Mouse (Mus musculus) limb, embryonic 13.5 days (tissue): ENCODE data around the gene Actr1b. TPM values are rescaled to one million over a fixed set of nuclear protein-coding genes. Genes with fewer than 3 reads are reported as not detected.
A peak's percentile ranks its signal among the peaks of the same experiment; 100 is the strongest.
"Not testable (repeated sequence)": the region's sequence is repeated elsewhere in the genome, so short reads cannot be mapped to it uniquely, and the experiment has no call there.

Experiments used
- ATAC-seq: fragments of 200-750 bp; cut with Nextera tagmentation; 2 replicates; pipeline ENCODE4 v1.8.0; 2017; ENCODE audit warnings: low read depth, moderate number of reproducible peaks, moderate TSS enrichment; ENCODE audit not compliant: low FRiP score
- H3K27ac ChIP-seq: fragments of 300-500 bp; sonication (generic); 2 replicates; pipeline ENCODE4 v1.5.1; 2015; ENCODE audit warnings: inconsistent platforms, mild to moderate bottlenecking, moderate library complexity
- H3K27me3 ChIP-seq: fragments of 300-500 bp; sonication (generic); 2 replicates; pipeline ENCODE4 v1.6.1; 2015; ENCODE audit warnings: mild to moderate bottlenecking, inconsistent platforms
- H3K36me3 ChIP-seq: fragments of 300-500 bp; sonication (generic); 2 replicates; pipeline ENCODE4 v1.6.1; 2015; ENCODE audit warnings: inconsistent platforms, mild to moderate bottlenecking, moderate library complexity
- H3K4me1 ChIP-seq: fragments of 300-500 bp; sonication (generic); 2 replicates; pipeline ENCODE4 v1.6.1; 2015; ENCODE audit warnings: inconsistent platforms
- H3K4me2 ChIP-seq: fragments of 300-500 bp; sonication (generic); replicated peaks from 2 replicates; pipeline ENCODE4 v1.6.1; 2015; ENCODE audit warnings: inconsistent platforms, mild to moderate bottlenecking, moderate library complexity
- H3K4me3 ChIP-seq: fragments of 300-500 bp; sonication (generic); 2 replicates; pipeline ENCODE4 v1.5.1; 2015; ENCODE audit warnings: moderate library complexity, mild to moderate bottlenecking, inconsistent platforms
- H3K9ac ChIP-seq: fragments of 300-500 bp; sonication (generic); 2 replicates; pipeline ENCODE4 v1.6.1; 2015; ENCODE audit warnings: mild to moderate bottlenecking, inconsistent platforms
- H3K9me3 ChIP-seq: fragments of 300-500 bp; sonication (generic); 2 replicates; pipeline ENCODE4 v1.6.1; 2016; ENCODE audit warnings: inconsistent platforms
- WGBS: fragments of 180-500 bp; shearing (Covaris S2); methylation state at CpG from one replicate; pipeline ENCODE4 v1.1.7; 2015; 5-methylcytosine and 5-hydroxymethylcytosine counted together
- polyA plus RNA-seq: library from polyadenylated mRNA; unstranded; fragments of >200 nt; fragmentation: Nextera tagmentation; extraction: Ambion mirVana; gene quantifications from 2 replicates; pipeline ENCODE4 v1.2.1, GENCODE M21; 2015

Actr1b gene
- polyA plus RNA-seq, 1 experiment from 2014 or later, result 119 TPM

DNA sequence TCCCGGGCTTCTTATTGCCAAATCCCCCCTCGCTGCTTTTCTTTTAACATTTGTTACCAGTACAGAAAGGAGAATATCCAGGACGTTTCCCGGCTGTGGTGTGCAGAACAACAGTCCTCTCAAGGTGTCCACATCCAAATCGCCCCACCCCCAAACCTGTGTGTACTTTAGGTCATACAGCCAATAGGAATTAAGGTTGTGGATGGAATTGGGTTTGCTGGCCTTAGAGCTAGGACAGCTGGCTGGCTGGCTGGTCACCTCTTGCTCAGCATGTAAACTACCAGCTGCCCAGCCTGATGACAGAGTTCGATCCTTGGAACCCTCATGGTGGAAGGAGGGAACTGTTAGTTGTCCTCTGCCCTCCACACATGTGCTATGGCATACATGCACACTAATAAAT lies 19.4 kb downstream of the Actr1b start:
- no peak overlapping the region for H3K27ac ChIP-seq
- H3K27me3 ChIP-seq, result no peaks in the 10 kb centered on the region
- no peaks in the 10 kb centered on the region for H3K9me3 ChIP-seq
- H3K36me3 ChIP-seq, result peaks cover 35% of the 10 kb centered on the region
- ATAC-seq, result no peak
- peaks cover 19% of the 10 kb centered on the region for H3K4me1 ChIP-seq
- H3K9ac ChIP-seq, result no peak overlapping the region
- no peak overlapping the region for H3K4me3 ChIP-seq
- H3K4me2 ChIP-seq, result no peak overlapping the region
- WGBS, result 83% methylated on average over 6 of the region's 6 CpGs

DNA sequence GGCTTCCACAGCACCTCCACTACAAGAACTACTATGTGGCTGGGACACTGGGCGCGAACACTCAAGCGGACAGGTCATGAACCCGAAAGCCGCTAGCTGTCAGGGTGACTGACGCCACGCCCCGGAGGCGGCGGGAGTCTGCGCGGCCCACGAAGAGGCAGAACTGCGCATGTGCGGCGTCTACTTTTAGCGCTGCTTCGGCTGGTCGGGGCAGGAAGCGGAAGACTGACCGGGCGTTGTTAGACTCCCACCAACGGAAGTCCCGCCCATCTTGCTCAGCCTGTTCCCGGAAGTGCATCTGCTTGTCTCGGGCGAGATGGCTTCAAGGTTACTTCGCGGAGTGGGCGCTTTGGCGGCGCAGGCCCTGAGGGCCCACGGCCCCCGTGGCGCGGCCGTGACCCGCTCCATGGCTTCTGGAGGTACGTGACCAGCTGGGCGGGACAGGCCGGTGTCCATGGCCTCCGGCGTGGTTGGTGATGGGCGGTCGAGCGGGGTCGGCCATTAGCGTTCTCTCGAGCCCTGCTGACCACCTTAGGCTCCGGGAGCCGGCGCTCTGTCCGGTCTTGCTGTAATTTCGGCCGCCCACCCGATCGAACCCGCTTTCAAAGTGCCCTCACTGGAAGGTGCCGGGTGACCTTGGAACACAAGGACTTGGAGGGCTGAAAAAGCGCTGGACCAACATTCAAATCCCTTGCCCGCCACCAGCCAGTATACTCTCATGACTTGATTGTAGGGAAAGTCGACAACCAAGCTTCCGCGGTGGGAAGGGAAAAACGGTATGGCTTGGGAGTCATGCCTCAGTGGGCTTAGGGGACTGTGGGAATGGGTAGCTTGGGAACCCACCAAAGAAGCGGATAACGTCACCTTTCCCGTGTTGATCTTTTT lies 22.7 kb downstream of the Actr1b start, which contains the start of gene Cox5b:
TSS of gene Cox5b (plus strand) at position 179 of the 885 bp plus-strand sequence.
- H3K27me3 ChIP-seq, result no peaks in the 10 kb centered on the region
- H3K4me3 ChIP-seq, result peak within 1 kb of the TSS; percentile 86
- 1% methylated on average over 68 of the region's 68 CpGs for whole genome bisulfite sequencing
- peaks cover 20% of the 10 kb centered on the region for H3K36me3 ChIP-seq
- peak; percentile 96 for ATAC-seq
- H3K4me2 ChIP-seq, result peak within 1 kb of the TSS; percentile 88
- peaks cover 10% of the 10 kb centered on the region for H3K4me1 ChIP-seq
- H3K27ac ChIP-seq, result no peak within 1 kb of the TSS
- H3K9me3 ChIP-seq, result no peaks in the 10 kb centered on the region
- peak within 1 kb of the TSS; percentile 89 for H3K9ac ChIP-seq

DNA sequence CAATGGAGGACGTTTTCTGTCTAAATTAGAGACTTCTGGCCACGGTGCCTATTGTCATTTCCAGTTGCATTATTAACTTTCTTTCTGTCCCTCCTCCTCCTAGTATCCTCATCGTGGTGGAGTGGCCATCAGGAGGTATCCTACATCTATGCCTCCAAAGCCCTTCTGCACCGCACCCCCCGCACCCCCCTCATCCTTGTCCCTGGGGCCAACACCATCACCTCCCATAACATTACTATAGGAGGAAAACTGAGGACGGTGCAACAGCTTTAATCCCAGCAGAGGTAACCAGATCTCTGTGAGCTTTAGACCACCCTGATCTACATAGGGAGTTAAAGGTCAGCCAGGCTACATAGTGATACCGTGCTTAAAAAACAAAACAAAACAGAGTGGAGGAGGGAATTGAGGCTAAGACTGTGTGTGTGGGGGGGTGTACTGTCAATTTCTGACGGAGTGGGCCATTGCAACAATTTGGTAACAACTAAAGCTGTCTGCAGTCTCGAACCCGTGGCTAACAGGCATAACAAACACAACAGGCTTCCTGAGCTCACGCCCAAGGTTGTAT lies 23.5 kb downstream of the Actr1b start:
- WGBS, result 62% methylated on average over 11 of the region's 11 CpGs
- Histone ChIP-seq H3K4me3 (peak overlapping the region; percentile 86), H3K9me3 (no peaks in the 10 kb centered on the region), H3K27me3 (no peaks in the 10 kb centered on the region), H3K27ac (no peak overlapping the region), H3K4me1 (peaks cover 10% of the 10 kb centered on the region), H3K36me3 (peaks cover 20% of the 10 kb centered on the region), H3K9ac (0 out of 2 replicates have a peak overlapping the region, but pooled peaks have one; percentile 43), H3K4me2 (peak overlapping the region; percentile 88)
- no peak; the same call in 1 of the 2 replicates for ATAC-seq

DNA sequence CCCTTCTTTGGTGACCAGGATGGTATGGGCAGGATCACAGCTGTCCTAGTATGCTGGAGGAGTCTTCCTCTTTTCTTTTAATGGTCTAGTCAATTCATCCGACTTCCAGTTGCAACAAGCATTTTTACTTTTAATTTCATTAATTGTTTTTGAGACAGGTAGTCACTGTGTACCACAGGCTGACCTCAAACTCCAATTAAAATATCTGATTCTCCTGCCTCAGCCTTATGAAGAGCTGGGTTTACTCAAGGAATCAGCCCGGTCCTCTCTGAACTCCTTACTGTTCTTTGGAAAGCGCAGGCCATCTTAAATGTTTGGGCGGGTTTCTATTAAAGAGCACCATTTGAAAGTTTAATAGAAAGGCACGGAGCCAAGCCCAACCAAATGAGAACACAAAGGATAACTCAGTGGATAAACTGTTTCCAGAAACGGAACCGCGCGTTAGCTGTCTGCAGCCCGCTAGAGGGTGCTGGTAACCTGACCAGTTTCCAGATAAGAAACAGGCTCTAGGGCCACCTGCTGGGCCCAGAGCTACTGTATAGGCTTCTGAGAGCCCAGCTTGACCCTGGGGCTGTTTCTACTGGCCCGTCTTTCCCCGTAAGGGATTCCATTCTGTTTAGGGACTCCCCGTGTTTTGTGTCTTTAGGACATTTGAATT lies 30.3 kb downstream of the Actr1b start:
- WGBS, result 8% methylated on average over 13 of the region's 13 CpGs
- ATAC-seq, result peak; percentile 84
- Histone ChIP-seq H3K4me1 (peaks cover 3% of the 10 kb centered on the region; the same call in 1 of the 2 replicates), H3K4me2 (no peak overlapping the region), H3K9me3 (no peaks in the 10 kb centered on the region), H3K27me3 (no peaks in the 10 kb centered on the region), H3K36me3 (no peaks in the 10 kb centered on the region), H3K27ac (no peak overlapping the region), H3K9ac (no peak overlapping the region), H3K4me3 (no peak overlapping the region)

DNA sequence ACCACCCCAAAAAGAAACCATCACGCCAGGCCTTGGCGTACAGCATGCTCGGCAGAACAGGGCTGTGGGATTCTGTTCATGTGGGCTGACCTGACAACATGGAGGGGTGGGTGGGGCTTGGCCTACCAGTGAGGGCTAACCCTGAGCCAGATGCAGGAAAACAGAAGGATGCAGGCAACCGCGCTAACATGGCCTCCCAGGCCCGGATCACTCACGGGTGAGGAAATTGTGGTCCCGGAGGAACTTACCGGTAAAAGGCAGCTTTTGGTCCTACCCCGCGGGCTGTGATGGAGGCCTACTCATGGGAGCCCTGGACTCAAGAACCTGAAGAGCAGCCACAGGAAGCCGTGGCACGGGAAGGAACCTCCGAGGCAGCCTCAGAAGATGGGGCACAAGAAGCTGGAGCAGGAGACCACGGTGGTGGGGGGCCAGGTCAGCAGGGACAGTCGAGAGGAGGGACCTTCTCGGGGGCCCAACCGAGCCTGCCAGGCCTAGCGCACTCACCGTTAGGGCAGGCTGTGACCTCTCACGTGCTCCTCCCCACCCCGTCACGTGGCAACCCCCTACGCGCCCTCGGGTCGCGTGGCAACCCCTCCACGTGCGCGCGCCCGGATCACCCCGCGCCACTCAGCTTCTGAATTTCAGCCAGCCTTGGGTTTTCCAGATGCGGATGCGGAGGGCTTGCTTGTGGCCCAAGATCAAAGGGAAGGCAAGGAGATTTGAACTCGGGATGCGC lies 31.4 kb downstream of the Actr1b start, which contains the start of gene Fam178b:
TSS of gene Fam178b (minus strand) at position 564 of the 736 bp plus-strand sequence.
- Histone ChIP-seq H3K9me3 (no peaks in the 10 kb centered on the region), H3K4me2 (no peak within 1 kb of the TSS), H3K4me3 (no peak within 1 kb of the TSS), H3K4me1 (peaks cover 3% of the 10 kb centered on the region; the same call in 1 of the 2 replicates), H3K9ac (no peak within 1 kb of the TSS), H3K36me3 (no peaks in the 10 kb centered on the region), H3K27me3 (no peaks in the 10 kb centered on the region), H3K27ac (no peak within 1 kb of the TSS)
- WGBS, result 93% methylated on average over 39 of the region's 39 CpGs
- ATAC-seq, result no peak

DNA sequence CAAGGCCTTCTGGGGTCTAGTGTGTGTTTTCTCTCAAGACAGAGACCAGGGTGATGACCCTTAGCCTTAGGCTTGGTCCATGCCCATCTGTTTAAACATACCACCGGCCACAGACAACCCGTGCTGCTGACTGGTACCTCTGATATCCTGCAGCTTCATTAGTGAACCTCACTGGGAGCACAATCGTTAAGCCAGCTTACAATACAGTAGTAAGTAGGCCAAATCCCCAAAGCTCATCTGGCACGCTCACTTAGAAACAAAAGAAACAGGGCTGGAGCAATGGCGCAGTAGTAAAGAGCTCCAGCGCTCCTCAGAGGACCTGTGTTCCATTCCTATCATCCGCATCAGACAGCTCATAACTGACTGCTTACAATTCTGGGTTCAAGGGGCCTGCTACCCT lies 33.3 kb downstream of the Actr1b start:
- Histone ChIP-seq H3K4me1 (peaks cover 3% of the 10 kb centered on the region; the same call in 1 of the 2 replicates), H3K4me3 (no peak overlapping the region), H3K27ac (no peak overlapping the region), H3K27me3 (no peaks in the 10 kb centered on the region), H3K4me2 (no peak overlapping the region), H3K9me3 (no peaks in the 10 kb centered on the region), H3K9ac (no peak overlapping the region), H3K36me3 (no peaks in the 10 kb centered on the region)
- ATAC-seq, result no peak
- 78% methylated on average over 7 of the region's 7 CpGs for WGBS

DNA sequence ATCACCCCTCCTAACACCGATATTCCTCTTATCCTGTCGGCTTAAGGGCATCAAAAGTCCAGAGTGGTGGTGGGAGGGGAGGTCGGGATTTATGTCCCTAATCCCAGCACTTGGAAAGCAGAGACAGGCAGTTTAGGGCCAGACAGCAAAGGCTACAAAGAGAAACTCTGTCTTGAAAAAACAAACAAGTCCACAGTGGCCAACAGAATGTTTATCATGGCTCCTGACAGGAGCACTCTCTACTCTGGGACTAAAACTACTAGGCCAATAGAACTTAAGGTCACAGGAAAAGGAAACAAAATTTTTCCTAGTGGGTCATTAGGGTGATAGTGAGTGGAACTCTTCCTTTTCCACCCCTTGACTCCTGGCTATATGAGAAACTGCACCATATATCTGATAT lies 39.3 kb downstream of the Actr1b start:
- no peak for ATAC-seq
- no peaks in the 10 kb centered on the region for H3K27me3 ChIP-seq
- WGBS, result 10% methylated on average over 3 of the region's 3 CpGs

DNA sequence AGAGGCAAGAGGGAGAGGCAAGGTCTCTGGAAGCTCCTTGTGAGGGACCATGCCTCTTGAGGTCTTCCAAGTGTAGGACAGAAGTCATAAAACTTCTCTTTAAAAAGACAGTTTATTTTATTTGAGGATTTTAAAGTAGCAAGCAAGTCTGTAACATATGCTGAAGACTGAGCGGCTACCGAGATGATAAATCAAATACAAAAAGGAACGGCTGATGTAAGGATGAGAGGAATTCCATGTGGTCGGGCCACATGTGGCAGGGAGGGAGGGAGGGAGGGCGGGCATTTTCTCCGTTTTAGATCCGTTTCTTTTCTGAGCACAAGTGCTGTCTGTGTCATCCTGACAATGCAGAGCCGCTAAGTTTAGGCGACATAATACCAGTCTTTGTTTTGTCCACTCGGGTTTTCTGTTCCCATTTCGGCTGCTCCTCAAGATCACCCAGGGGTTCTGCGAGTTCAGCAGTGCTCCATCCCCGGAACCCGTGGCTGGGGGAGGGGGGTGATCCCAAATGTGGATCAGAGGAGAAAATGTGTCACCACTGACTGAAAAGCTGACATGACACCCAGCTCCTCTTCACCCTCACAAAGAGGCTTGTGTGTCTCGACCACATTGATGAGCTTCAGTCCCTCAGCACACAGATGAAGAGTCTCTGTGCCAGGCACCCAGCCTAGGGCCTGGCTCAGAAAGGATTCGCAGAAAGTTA lies 41.4 kb downstream of the Actr1b start:
- no peak overlapping the region for H3K9ac ChIP-seq
- WGBS, result 54% methylated on average over 16 of the region's 16 CpGs
- no peak overlapping the region for H3K27ac ChIP-seq
- H3K4me1 ChIP-seq, result no peaks in the 10 kb centered on the region
- H3K27me3 ChIP-seq, result no peaks in the 10 kb centered on the region
- no peak overlapping the region for H3K4me3 ChIP-seq
- peak; percentile 32; the same call in 1 of the 2 replicates for ATAC-seq
- H3K36me3 ChIP-seq, result no peaks in the 10 kb centered on the region
- no peak overlapping the region for H3K4me2 ChIP-seq
- no peaks in the 10 kb centered on the region for H3K9me3 ChIP-seq

More for the DNA sequence above, 39.3 kb downstream of the Actr1b start:
- Histone ChIP-seq H3K4me3 (no peak overlapping the region), H3K9ac (no peak overlapping the region), H3K9me3 (no peaks in the 10 kb centered on the region), H3K4me1 (no peaks in the 10 kb centered on the region), H3K36me3 (no peaks in the 10 kb centered on the region), H3K27ac (no peak overlapping the region), H3K4me2 (no peak overlapping the region)

DNA sequence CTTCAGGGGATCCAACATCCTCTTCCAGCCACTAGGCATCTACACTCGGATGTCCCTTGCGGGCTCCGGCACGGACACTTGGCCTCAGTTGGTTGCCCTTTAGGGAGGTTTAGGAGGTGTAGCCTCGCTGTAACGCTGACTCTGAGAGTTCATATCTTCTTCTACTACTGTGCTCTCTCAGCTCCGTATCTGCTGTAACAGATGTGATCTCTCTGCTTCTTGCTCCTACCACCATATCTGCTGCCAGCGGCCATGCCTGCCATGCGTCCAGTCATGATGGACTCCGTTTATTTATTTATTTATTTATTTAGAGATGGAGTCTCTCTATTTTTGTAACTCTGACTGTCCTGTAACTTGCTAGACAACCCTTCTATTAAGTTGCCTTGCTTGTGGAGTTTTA lies 43.0 kb downstream of the Actr1b start:
- Histone ChIP-seq H3K4me2 (no peak overlapping the region), H3K36me3 (no peaks in the 10 kb centered on the region), H3K9ac (no peak overlapping the region), H3K27ac (no peak overlapping the region), H3K4me3 (no peak overlapping the region), H3K4me1 (no peaks in the 10 kb centered on the region), H3K9me3 (no peaks in the 10 kb centered on the region), H3K27me3 (no peaks in the 10 kb centered on the region)
- no peak for ATAC-seq
- WGBS, result 96% methylated on average over 10 of the region's 10 CpGs

DNA sequence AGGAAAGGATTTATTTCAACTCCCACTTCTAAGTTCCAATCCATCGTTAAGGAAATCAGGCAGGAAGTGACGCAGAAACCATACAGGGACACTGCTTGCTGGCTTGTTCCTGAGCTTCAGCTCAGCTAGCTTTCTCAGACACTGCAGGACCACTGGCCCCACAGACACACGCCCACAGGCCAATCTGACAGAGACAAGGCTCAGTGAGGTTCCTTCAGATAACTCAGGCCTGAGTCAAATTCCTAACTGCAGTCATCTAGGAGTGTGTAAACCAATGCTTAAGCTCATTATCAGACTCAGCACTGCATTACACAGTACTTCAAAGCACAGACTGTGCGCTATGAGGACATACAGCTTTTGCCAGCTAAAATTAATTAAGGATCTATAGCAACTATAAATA lies 44.0 kb downstream of the Actr1b start:
- Histone ChIP-seq H3K9ac (no peak overlapping the region), H3K27ac (no peak overlapping the region), H3K27me3 (no peaks in the 10 kb centered on the region), H3K4me3 (no peak overlapping the region), H3K36me3 (no peaks in the 10 kb centered on the region), H3K4me2 (no peak overlapping the region), H3K9me3 (no peaks in the 10 kb centered on the region), H3K4me1 (peaks cover 8% of the 10 kb centered on the region; the same call in 1 of the 2 replicates)
- 60% methylated on average over 4 of the region's 4 CpGs for WGBS
- ATAC-seq, result no peak

DNA sequence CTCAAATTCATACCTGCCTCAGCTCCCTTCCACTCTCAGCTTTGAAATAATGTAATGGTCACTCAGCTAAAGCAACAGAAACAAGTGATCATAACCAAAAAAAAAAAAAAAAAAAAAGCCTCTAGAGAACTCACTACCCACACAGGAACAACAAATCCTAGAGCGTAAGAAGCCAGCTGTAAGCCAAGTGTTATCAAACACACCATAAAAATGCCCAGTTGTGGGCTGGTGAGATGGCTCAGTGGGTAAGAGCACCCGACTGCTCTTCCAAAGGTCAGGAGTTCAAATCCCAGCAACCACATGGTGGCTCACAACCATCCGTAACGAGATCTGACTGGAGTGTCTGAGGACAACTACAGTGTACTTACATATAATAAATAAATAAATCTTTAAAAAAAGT lies 46.2 kb downstream of the Actr1b start:
- not testable (repeated sequence) for H3K9me3 ChIP-seq, H3K4me2 ChIP-seq, ATAC-seq, H3K9ac ChIP-seq, H3K27ac ChIP-seq, H3K27me3 ChIP-seq, H3K4me3 ChIP-seq, H3K4me1 ChIP-seq, H3K36me3 ChIP-seq
- 54% methylated on average over 4 of the region's 4 CpGs for WGBS
